ENCODE assay signal across 8 mouse cellular contexts in the genomic region with DNA sequence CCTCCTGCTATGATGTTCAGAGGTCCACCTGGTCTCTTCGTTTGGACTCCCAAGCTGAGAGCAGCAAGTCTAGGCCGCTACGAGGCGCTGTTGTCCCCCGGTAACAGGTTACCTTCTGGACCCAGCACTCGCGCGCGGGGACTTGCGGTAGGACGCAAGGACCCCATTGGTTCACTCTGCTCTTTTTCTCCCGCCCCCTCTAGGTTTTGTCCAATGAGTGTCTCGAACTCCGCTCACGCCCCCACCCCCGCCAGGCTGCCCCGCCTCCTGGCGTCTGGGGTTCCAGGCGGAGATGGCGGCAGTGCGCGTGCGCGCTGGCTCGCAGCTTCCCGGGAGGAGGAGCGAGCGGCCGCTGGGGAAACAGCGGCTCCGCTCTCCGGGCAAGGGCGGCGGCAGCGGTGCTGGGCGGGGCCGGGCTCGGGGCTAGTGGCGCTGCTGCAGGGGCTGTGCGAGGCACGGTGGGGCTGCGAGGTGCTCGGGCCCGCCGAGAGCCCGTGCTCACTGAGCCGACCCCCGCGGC. TPM values are rescaled to one million over a fixed set of nuclear protein-coding genes. Genes with fewer than 3 reads are reported as not detected.
DNase-seq lines count a peak whose midpoint lies in the region; ATAC-seq lines count a peak whose summit lies in the region.

A gene (plus strand): TSS at position 270 of the 520 bp plus-strand sequence.

- intact Hi-C loops in gastrocnemius, postnatal 14 days (cut with DNase I; ENCODE audit: low total_unique reads), result loop anchor here (5.0 kb wide), 1 partner anchor 224 kb away; no protein-coding TSS in a partner anchor
- intact Hi-C loops in left cerebral cortex, postnatal 10 days (cut with DNase I), result loop anchor here (5.0 kb wide), 1 partner anchor 49 kb away; no protein-coding TSS in a partner anchor

- peak; percentile 100 for DNase-seq in adrenal gland, adult (ENCODE audit: inconsistent age in 2 of 2, low spot score in 1 of 2)
- DNase-seq in embryo, embryonic 10.5 days (ENCODE audit: low spot score), result peak; percentile 99
- DNase-seq in gastrocnemius, postnatal 14 days, result peak; percentile 99
- peak; percentile 99 for DNase-seq in left cerebral cortex, postnatal 10 days (ENCODE audit: extremely low spot score in 1 of 2, low spot score in 2 of 2)
- DNase-seq in right cerebral cortex, postnatal 25 days, result peak; percentile 99
- DNase-seq in urinary bladder, postnatal 4 days (ENCODE audit: low spot score in 2 of 2), result peak; percentile 99

- peak; percentile 90 for ATAC-seq in inflammation-experienced regulatory T-cells, adult 6 months
- peak; percentile 95 for ATAC-seq in megakaryocyte-erythroid progenitor cell, adult 5-6 weeks (replicated peaks; ENCODE audit: low FRiP score, low TSS enrichment, poor library complexity, severe bottlenecking)

RNA-seq across cellular contexts. Expression of the gene that starts here (rescaled TPM):
- 10 to 100 TPM; 22.2 to 22.4 TPM for total RNA-seq in gastrocnemius, postnatal 14 days (2021)
- polyA plus RNA-seq in inflammation-experienced regulatory T-cells, adult 6 months (2017; shearing (Covaris generic)), result 10 to 100 TPM; 24.8 to 35.4 (median 25.0) TPM
- 100 to 1,000 TPM; 182 to 191 TPM for total RNA-seq in left cerebral cortex, postnatal 10 days (2021)
- total RNA-seq in megakaryocyte-erythroid progenitor cell, adult 5-6 weeks (2014; fragmentation: Nextera tagmentation), result 15.0 and 15.6 TPM in 2 replicates
- total RNA-seq in megakaryocyte-erythroid progenitor cell, adult 5-6 weeks (2017), result 10.9 and 26.8 TPM in 2 replicates

Comparison
In these comparisons a context has a peak if more than half of its experiments do, and no peak if none do; other contexts are left out.
1. Peak in every context shown above with its lines: DNase-seq and ATAC-seq.
2. RNA of the gene that starts here (total RNA-seq): 182 to 191 TPM in left cerebral cortex, postnatal 10 days; 10.9 to 26.8 TPM in megakaryocyte-erythroid progenitor cell, adult 5-6 weeks and 22.2 to 22.4 TPM in gastrocnemius, postnatal 14 days; every median in the first group is over 4 times any median in the second.